Mouse (Mus musculus) G1E (cell line): ENCODE data around the gene Snx10.

ENCODE experiments used
- CTCF ChIP-seq: IDR thresholded peaks from 2 replicates; pipeline ENCODE4 v1.5.1; 2012; ENCODE audit warnings: low read depth, low read length, inconsistent platforms, mixed read lengths
- GATA1 ChIP-seq: IDR thresholded peaks from 2 replicates; pipeline ENCODE4 v1.6.1; 2012; ENCODE audit warnings: borderline replicate concordance, low read length, inconsistent platforms, mixed read lengths
- POLR2AphosphoS5 ChIP-seq: IDR thresholded peaks from 2 replicates; pipeline ENCODE4 v1.6.1; 2012; ENCODE audit warnings: low read depth, low read length, inconsistent platforms; ENCODE audit not compliant: insufficient replicate concordance
- TAL1 ChIP-seq: conservative IDR thresholded peaks from 2 replicates; pipeline ENCODE4 v1.6.1; 2012; ENCODE audit warnings: low read depth, low read length, inconsistent platforms, mixed read lengths

DNA sequence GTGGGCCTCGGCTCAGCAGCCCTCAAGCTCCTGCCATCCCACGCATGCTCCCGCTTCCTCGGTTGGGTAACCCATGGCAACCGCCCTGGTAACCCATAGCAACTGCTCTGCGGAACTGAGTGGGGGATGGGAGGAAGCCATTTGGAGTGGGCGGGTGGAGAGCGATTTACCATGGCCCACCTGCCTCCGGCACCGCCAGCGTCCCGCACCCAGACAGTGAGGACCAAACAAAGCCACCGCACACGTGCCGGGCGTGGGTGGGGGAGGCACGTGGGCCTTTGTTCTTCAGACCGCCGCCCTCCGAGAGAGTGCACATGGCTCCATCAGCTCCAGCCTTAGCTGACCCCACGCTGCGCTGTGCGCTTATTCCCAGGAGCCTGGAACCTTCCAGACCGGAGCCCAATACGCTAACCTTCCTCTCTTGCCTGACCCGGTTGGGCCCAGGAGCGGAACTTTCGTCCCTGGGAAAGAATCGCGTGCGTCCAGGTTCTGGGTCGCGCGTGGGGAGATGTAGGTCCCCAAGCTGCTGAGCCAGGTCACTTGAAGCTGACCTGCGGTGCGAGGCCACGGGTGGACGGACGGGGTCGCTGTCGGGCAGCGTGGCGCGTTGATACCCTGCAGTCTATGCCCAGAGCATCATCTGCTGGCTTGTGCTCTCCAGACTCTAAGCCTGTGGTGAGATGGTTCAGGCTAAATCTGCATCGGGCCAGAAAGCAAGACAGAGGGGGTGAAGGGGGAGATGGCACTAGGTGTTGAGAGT, 68.8 kb downstream of the Snx10 start:
- TF ChIP-seq POLR2AphosphoS5 (no peak), CTCF (no peak), GATA1 (no peak), TAL1 (no peak)
